Mouse (Mus musculus) kidney, postnatal 36 days (tissue): ENCODE results near the gene Ppp1r1b.

Experiments
- DNase-seq, 2 experiments: peaks; one replicate each; pipeline ENCODE4 v3.0.0; 2021 to 2022; ENCODE audit warnings: mixed read lengths in 2 of 2

The Ppp1r1b gene

GRCm38 (mm10) chr11:98397946-98398345 is 49.7 kb downstream of the Ppp1r1b start:
- no peak for DNase-seq

DNA sequence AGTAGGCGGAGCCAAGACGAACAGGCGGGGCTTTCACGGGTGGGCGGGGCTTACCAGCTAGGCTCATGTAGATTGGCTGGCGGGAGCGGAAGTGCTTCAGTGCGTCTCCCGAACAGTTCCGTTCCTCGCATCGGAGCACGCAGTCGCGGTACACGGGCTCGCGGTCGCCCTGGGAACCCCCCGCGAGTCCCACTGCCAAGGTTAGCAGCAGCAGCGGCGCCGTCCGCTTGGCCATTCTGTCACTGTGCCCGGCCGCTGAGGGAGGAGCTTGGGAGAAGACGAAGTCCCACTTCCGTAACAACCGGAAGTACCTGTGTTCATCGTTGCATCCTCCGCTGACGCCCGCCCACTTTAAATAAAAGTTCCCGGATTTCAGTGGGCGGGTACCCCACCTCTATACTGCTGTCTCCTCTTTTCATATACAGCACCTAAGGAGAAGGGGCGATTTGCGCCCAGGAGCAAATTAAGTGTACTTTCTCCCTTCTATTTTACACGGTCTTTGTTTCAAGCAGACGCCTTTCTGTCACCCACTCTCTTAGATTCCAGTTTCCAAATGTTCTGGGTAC is 52.0 kb downstream of the Ppp1r1b start, which contains the start of gene Pgap3:
TSS of gene Pgap3 (minus strand) at position 330 of the 566 bp plus-strand sequence.
- peak; percentile 90 to 92 for DNase-seq

GRCm38 (mm10) chr11:98400816-98401215 is 52.6 kb downstream of the Ppp1r1b start:
- DNase-seq, result peak; percentile 71 to 84

- peak in 1 of 2 experiments; percentile 48 for DNase-seq
Observed at GRCm38 (mm10) chr11:98406621-98407020, 58.4 kb downstream of the Ppp1r1b start.
